Mouse (Mus musculus) gastrocnemius, postnatal 4 days (tissue): ENCODE results near the gene Pigp. TPM values are rescaled to one million over a fixed set of nuclear protein-coding genes. Genes with fewer than 3 reads are reported as not detected.
"Not testable (repeated sequence)": the region's sequence is repeated elsewhere in the genome, so short reads cannot be mapped to it uniquely, and the experiment has no call there.

Experiments
- DNase-seq, 2 experiments: peaks; one replicate each; pipeline ENCODE4 v3.0.0; 2021 to 2022; ENCODE audit warnings: low spot score in 2 of 2, mixed read lengths in 2 of 2
- total RNA-seq, 2 experiments: library from RNA; stranded (reverse); gene quantifications; 2 replicates each; pipeline ENCODE4 v1.2.3; 2021

The Pigp gene
- total RNA-seq, 2 experiments from 2014 or later: 155 to 166 TPM

GRCm38 (mm10) chr16:94360578-94361350 is 10.9 kb downstream of the Pigp start:
- peak in 1 of 2 experiments; percentile 15 for DNase-seq

- no peak for DNase-seq
Measured at GRCm38 (mm10) chr16:94358091-94358490, 13.6 kb downstream of the Pigp start.

- DNase-seq: no peak
Measured at GRCm38 (mm10) chr16:94356776-94357494, 14.7 kb downstream of the Pigp start.

- no peak for DNase-seq
Measured at GRCm38 (mm10) chr16:94356046-94356445, 15.6 kb downstream of the Pigp start.

GRCm38 (mm10) chr16:94354450-94354849 is 17.2 kb downstream of the Pigp start:
- no peak for DNase-seq

- no peak for DNase-seq
Measured at GRCm38 (mm10) chr16:94350287-94350677, 21.4 kb downstream of the Pigp start.

GRCm38 (mm10) chr16:94349588-94350286 is 21.9 kb downstream of the Pigp start:
- DNase-seq: peak in 1 of 2 experiments; percentile 15

GRCm38 (mm10) chr16:94348779-94349178 is 22.9 kb downstream of the Pigp start:
- no peak for DNase-seq

GRCm38 (mm10) chr16:94347080-94347731 is 24.4 kb downstream of the Pigp start:
- DNase-seq: no peak

GRCm38 (mm10) chr16:94345733-94346132 is 25.9 kb downstream of the Pigp start:
- DNase-seq: no peak

- not testable (repeated sequence) for DNase-seq
Measured at GRCm38 (mm10) chr16:94339164-94340160, 32.2 kb downstream of the Pigp start.

- DNase-seq: no peak
Measured at GRCm38 (mm10) chr16:94335656-94336055, 36.0 kb downstream of the Pigp start.

- no peak for DNase-seq
Measured at GRCm38 (mm10) chr16:94331886-94332252, 39.8 kb downstream of the Pigp start.

GRCm38 (mm10) chr16:94331233-94331885 is 40.3 kb downstream of the Pigp start:
- no peak for DNase-seq

GRCm38 (mm10) chr16:94330429-94330828 is 41.2 kb downstream of the Pigp start:
- no peak for DNase-seq

GRCm38 (mm10) chr16:94328881-94329867 is 42.5 kb downstream of the Pigp start:
- no peak for DNase-seq

GRCm38 (mm10) chr16:94327781-94328711 is 43.6 kb downstream of the Pigp start, which contains the start of gene Ripply3:
Gene Ripply3 (plus strand): TSS chr16:94328420.
- peak; percentile 37 to 53 for DNase-seq
